Mouse (Mus musculus) MEL (cell line): ENCODE data around the gene Apbb2. TPM values are rescaled to one million over a fixed set of nuclear protein-coding genes. Genes with fewer than 3 reads are reported as not detected.

Source experiments
- DNase-seq: peaks from one replicate; pipeline ENCODE4 v3.0.0; 2011; ENCODE audit warnings: low read depth, low spot score
- H3K27ac ChIP-seq: 2 replicates; pipeline ENCODE4 v1.5.1; 2012; ENCODE audit warnings: low read depth, mild to moderate bottlenecking, control low read depth, low read length, moderate library complexity; ENCODE audit not compliant: control insufficient read depth
- H3K27me3 ChIP-seq, 2 experiments: fragments of 150-350 bp in 1 of 2; sonication (generic) in 1 of 2; 2 replicates each; pipeline ENCODE4 v1.6.1; 2012; ENCODE audit warnings: low read length in 2 of 2, mild to moderate bottlenecking in 2 of 2, improper control_type of control experiment in 1 of 2, moderate library complexity in 1 of 2; ENCODE audit not compliant: insufficient read depth in 2 of 2, control insufficient read depth in 1 of 2
- H3K36me3 ChIP-seq, 2 experiments: 2 replicates each; pipeline ENCODE4 v1.6.1; 2012 to 2014; ENCODE audit warnings: low read length in 2 of 2, improper control_type of control experiment in 1 of 2, inconsistent platforms in 1 of 2, mild to moderate bottlenecking in 1 of 2; ENCODE audit not compliant: insufficient read depth in 2 of 2, control insufficient read depth in 1 of 2
- H3K4me1 ChIP-seq, 2 experiments: fragments of 150-350 bp in 1 of 2; sonication (generic) in 1 of 2; 2 replicates each; pipeline ENCODE4 v1.6.1; 2012; ENCODE audit warnings: low read length in 2 of 2, improper control_type of control experiment in 1 of 2, mild to moderate bottlenecking in 1 of 2; ENCODE audit not compliant: insufficient read depth in 2 of 2, control insufficient read depth in 1 of 2
- H3K4me3 ChIP-seq, 2 experiments: fragments of 150-350 bp in 1 of 2; sonication (generic) in 1 of 2; 2 replicates each; pipeline ENCODE4 v1.5.1; 2012; ENCODE audit warnings: low read depth in 2 of 2, low read length in 2 of 2, mild to moderate bottlenecking in 2 of 2, moderate library complexity in 2 of 2, control low read depth in 1 of 2, improper control_type of control experiment in 1 of 2; ENCODE audit not compliant: control insufficient read depth in 1 of 2, insufficient read depth in 1 of 2
- H3K79me2 ChIP-seq: 2 replicates; pipeline ENCODE4 v1.6.1; 2012; ENCODE audit warnings: mild to moderate bottlenecking, low read length, moderate library complexity; ENCODE audit not compliant: control insufficient read depth, poor library complexity, insufficient read depth
- H3K9ac ChIP-seq: 2 replicates; pipeline ENCODE4 v1.6.1; 2012; ENCODE audit warnings: low read depth, mild to moderate bottlenecking, control low read depth, low read length, moderate library complexity; ENCODE audit not compliant: control insufficient read depth, poor library complexity, severe bottlenecking
- H3K9me3 ChIP-seq: fragments of 150-350 bp; sonication (generic); replicated peaks from 2 replicates; pipeline ENCODE4 v1.6.1; 2012; ENCODE audit warnings: mild to moderate bottlenecking, low read length, improper control_type of control experiment, moderate library complexity; ENCODE audit not compliant: insufficient read depth
- BHLHE40 ChIP-seq: IDR thresholded peaks from 2 replicates; pipeline ENCODE4 v1.6.1; 2012; ENCODE audit warnings: low read depth, mild to moderate bottlenecking, inconsistent platforms, low read length, improper control_type of control experiment, borderline replicate concordance
- CHD1 ChIP-seq: IDR thresholded peaks from 2 replicates; pipeline ENCODE4 v1.6.1; 2012; ENCODE audit warnings: low read depth, mild to moderate bottlenecking, inconsistent platforms, low read length, improper control_type of control experiment
- CHD2 ChIP-seq: IDR thresholded peaks from 2 replicates; pipeline ENCODE4 v1.6.1; 2011; ENCODE audit warnings: low read length, improper control_type of control experiment
- ELF1 ChIP-seq: IDR thresholded peaks from 2 replicates; pipeline ENCODE4 v1.6.1; 2014; ENCODE audit warnings: low read depth, mild to moderate bottlenecking, inconsistent platforms, low read length, improper control_type of control experiment, moderate library complexity
- EP300 ChIP-seq, 2 experiments: IDR thresholded peaks; 2 replicates each; pipeline ENCODE4 v1.6.1; 2011; ENCODE audit warnings: improper control_type of control experiment in 2 of 2, low read length in 2 of 2, low read depth in 1 of 2, mild to moderate bottlenecking in 1 of 2
- GABPA ChIP-seq: IDR thresholded peaks from 2 replicates; pipeline ENCODE4 v1.6.1; 2012; ENCODE audit warnings: low read depth, mild to moderate bottlenecking, inconsistent platforms, low read length, improper control_type of control experiment, moderate library complexity
- GATA1 ChIP-seq: IDR thresholded peaks from 2 replicates; pipeline ENCODE4 v1.6.1; 2011; ENCODE audit warnings: low read depth, low read length, improper control_type of control experiment
- HCFC1 ChIP-seq: IDR thresholded peaks from 2 replicates; pipeline ENCODE4 v1.6.1; 2012; ENCODE audit warnings: low read depth, mild to moderate bottlenecking, inconsistent platforms, low read length, improper control_type of control experiment, moderate library complexity
- KAT2A ChIP-seq: conservative IDR thresholded peaks from 2 replicates; pipeline ENCODE4 v1.6.1; 2012; ENCODE audit warnings: low read depth, low read length, improper control_type of control experiment, inconsistent platforms
- MAZ ChIP-seq: IDR thresholded peaks from 2 replicates; pipeline ENCODE4 v1.6.1; 2012; ENCODE audit warnings: low read depth, mild to moderate bottlenecking, inconsistent platforms, low read length, improper control_type of control experiment
- MEF2A ChIP-seq: IDR thresholded peaks from 2 replicates; pipeline ENCODE4 v1.6.1; 2014; ENCODE audit warnings: low read depth, mild to moderate bottlenecking, inconsistent platforms, low read length, improper control_type of control experiment; ENCODE audit not compliant: poor library complexity, insufficient replicate concordance, severe bottlenecking; ENCODE audit errors: extremely low read depth
- MXI1 ChIP-seq: IDR thresholded peaks from 2 replicates; pipeline ENCODE4 v1.6.1; 2011; ENCODE audit warnings: mild to moderate bottlenecking, low read depth, low read length, improper control_type of control experiment
- NELFE ChIP-seq: IDR thresholded peaks from 2 replicates; pipeline ENCODE4 v1.6.1; 2011; ENCODE audit warnings: low read depth, low read length, improper control_type of control experiment
- POLR2AphosphoS5 ChIP-seq: IDR thresholded peaks from 2 replicates; pipeline ENCODE4 v1.6.1; 2012; ENCODE audit warnings: low read depth, borderline replicate concordance, mild to moderate bottlenecking, inconsistent platforms, low read length, moderate library complexity, mixed read lengths
- SIN3A ChIP-seq: IDR thresholded peaks from 2 replicates; pipeline ENCODE4 v1.6.1; 2012; ENCODE audit warnings: low read length, improper control_type of control experiment, inconsistent platforms
- SMC3 ChIP-seq: IDR thresholded peaks from 2 replicates; pipeline ENCODE4 v1.6.1; 2011; ENCODE audit warnings: low read depth, low read length, improper control_type of control experiment
- TAL1 ChIP-seq: IDR thresholded peaks from 2 replicates; pipeline ENCODE4 v1.6.1; 2012; ENCODE audit warnings: mild to moderate bottlenecking, inconsistent platforms, low read length, moderate library complexity, mixed read lengths
- TCF12 ChIP-seq: IDR thresholded peaks from 2 replicates; pipeline ENCODE4 v1.6.1; 2014; ENCODE audit warnings: low read depth, mild to moderate bottlenecking, inconsistent platforms, low read length, improper control_type of control experiment, moderate library complexity
- USF1 ChIP-seq: IDR thresholded peaks from 2 replicates; pipeline ENCODE4 v1.6.1; 2014; ENCODE audit warnings: low read depth, mild to moderate bottlenecking, inconsistent platforms, low read length, improper control_type of control experiment, moderate library complexity
- ZNF384 ChIP-seq: IDR thresholded peaks from 2 replicates; pipeline ENCODE4 v1.6.1; 2012; ENCODE audit warnings: low read depth, mild to moderate bottlenecking, inconsistent platforms, low read length, improper control_type of control experiment
- polyA plus RNA-seq, 2 experiments: library from polyadenylated mRNA; stranded (reverse) in 1 of 2; unstranded in 1 of 2; fragments of >175 nt in 1 of 2; fragments of >200 nt in 1 of 2; gene quantifications; 2 replicates each; pipeline versions ENCODE4 v1.2.1 to v1.2.4; 2012; ENCODE audit warnings: low replicate concordance in 2 of 2, low read depth in 1 of 2; ENCODE audit not compliant: insufficient read length in 2 of 2, insufficient read depth in 1 of 2, missing spikeins in 1 of 2
- total RNA-seq: library from RNA; depleted of rRNA; stranded (reverse); fragments of 300-350 nt; gene quantifications from 2 replicates; pipeline ENCODE4 v1.2.3, GENCODE M21; 2012

Gene Apbb2
- total and polyA plus RNA-seq, 3 experiments, result not detected

GRCm38 (mm10) chr5:66512519-66512918 is 106.1 kb downstream of the Apbb2 start:
- H3K4me3 ChIP-seq, result no peak overlapping the region
- no peaks in the 10 kb centered on the region for H3K27me3 ChIP-seq
- no peaks in the 10 kb centered on the region for H3K9me3 ChIP-seq
- H3K36me3 ChIP-seq, result no peaks in the 10 kb centered on the region
- no peaks in the 10 kb centered on the region for H3K4me1 ChIP-seq
- TF ChIP-seq ZNF384 (no peak), TAL1 (no peak), CHD2 (no peak), HCFC1 (no peak), USF1 (no peak), EP300 (IDR thresholded peaks at IDR 0.05; ENCODE audit: low read depth in 1 of 2, low read length in 2 of 2) (no peak), SMC3 (no peak), POLR2AphosphoS5 (no peak), NELFE (no peak), MEF2A (no peak), BHLHE40 (no peak), MAZ (no peak), GATA1 (no peak)
- no peak overlapping the region for H3K9ac ChIP-seq
- no peaks in the 10 kb centered on the region for H3K79me2 ChIP-seq
- no peak for DNase-seq
- no peak overlapping the region for H3K27ac ChIP-seq

GRCm38 (mm10) chr5:66510716-66511115 is 107.9 kb downstream of the Apbb2 start:
- TF ChIP-seq ZNF384 (no peak), SIN3A (no peak), MXI1 (no peak), KAT2A (no peak), GABPA (no peak), ELF1 (no peak), TAL1 (no peak), TCF12 (no peak), CHD1 (no peak)
- Histone ChIP-seq H3K9me3 (no peaks in the 10 kb centered on the region), H3K79me2 (no peaks in the 10 kb centered on the region), H3K9ac (no peak overlapping the region), H3K4me1 (no peaks in the 10 kb centered on the region), H3K27ac (no peak overlapping the region), H3K27me3 (no peaks in the 10 kb centered on the region), H3K36me3 (no peaks in the 10 kb centered on the region), H3K4me3 (no peak overlapping the region)
- DNase-seq, result no peak
